Mouse (Mus musculus) neural tube, embryonic 13.5 days (tissue): Measurements from ENCODE around the gene Pakap. TPM values are rescaled to one million over a fixed set of nuclear protein-coding genes. Genes with fewer than 3 reads are reported as not detected.

Source experiments
- ATAC-seq: fragments of 200-750 bp; cut with Nextera tagmentation; 2 replicates; pipeline ENCODE4 v1.8.0; 2017; ENCODE audit warnings: low read depth, mild to moderate bottlenecking, moderate TSS enrichment, moderate library complexity
- H3K27ac ChIP-seq: fragments of 300-500 bp; sonication (generic); replicated peaks from 2 replicates; pipeline ENCODE4 v1.5.1; 2015; ENCODE audit warnings: moderate library complexity, mild to moderate bottlenecking, inconsistent platforms
- H3K27me3 ChIP-seq: fragments of 300-500 bp; sonication (generic); 2 replicates; pipeline ENCODE4 v1.6.1; 2015; ENCODE audit warnings: mild to moderate bottlenecking, inconsistent platforms
- H3K36me3 ChIP-seq: fragments of 300-500 bp; sonication (generic); 2 replicates; pipeline ENCODE4 v1.6.1; 2015; ENCODE audit warnings: mild to moderate bottlenecking, inconsistent platforms
- H3K4me1 ChIP-seq: fragments of 300-500 bp; sonication (generic); replicated peaks from 2 replicates; pipeline ENCODE4 v1.6.1; 2015; ENCODE audit warnings: inconsistent platforms
- H3K4me2 ChIP-seq: fragments of 300-500 bp; sonication (generic); 2 replicates; pipeline ENCODE4 v1.6.1; 2015; ENCODE audit warnings: inconsistent platforms, mild to moderate bottlenecking, moderate library complexity
- H3K4me3 ChIP-seq: fragments of 300-500 bp; sonication (generic); 2 replicates; pipeline ENCODE4 v1.5.1; 2015; ENCODE audit warnings: mild to moderate bottlenecking, inconsistent platforms
- H3K9ac ChIP-seq: fragments of 300-500 bp; sonication (generic); 2 replicates; pipeline ENCODE4 v1.6.1; 2015; ENCODE audit warnings: moderate library complexity, mild to moderate bottlenecking, inconsistent platforms
- H3K9me3 ChIP-seq: fragments of 300-500 bp; sonication (generic); 2 replicates; pipeline ENCODE4 v1.6.1; 2016; ENCODE audit warnings: inconsistent platforms
- WGBS: fragments of 180-500 bp; shearing (Covaris S2); methylation state at CpG from one replicate; pipeline ENCODE4 v1.1.7; 2015; 5-methylcytosine and 5-hydroxymethylcytosine counted together
- polyA plus RNA-seq: library from polyadenylated mRNA; unstranded; fragments of >200 nt; fragmentation: Nextera tagmentation; extraction: Ambion mirVana; gene quantifications from 2 replicates; pipeline ENCODE4 v1.2.1, GENCODE M21; 2015

The Pakap gene
- polyA plus RNA-seq, 1 experiment from 2014 or later, result 9.1 TPM

DNA sequence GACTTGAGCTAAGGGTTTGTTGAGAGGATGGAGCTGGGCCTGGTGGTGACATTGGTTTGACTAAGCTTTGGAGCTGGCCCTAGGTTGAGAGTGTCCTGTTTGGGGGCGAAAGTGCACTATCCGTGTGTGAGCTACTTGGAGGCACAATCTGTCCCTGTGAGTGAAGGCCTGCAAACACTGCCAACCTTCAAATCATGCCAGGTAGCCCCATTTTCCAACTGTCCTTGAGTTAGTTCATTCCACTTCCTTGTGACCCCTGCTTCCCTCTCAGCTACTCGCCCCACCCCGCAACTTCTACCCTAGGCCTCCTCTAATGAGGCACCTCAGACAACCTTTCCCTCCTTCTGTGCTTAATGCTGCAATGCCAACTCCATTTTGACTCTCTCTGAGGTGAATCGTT, 234.0 kb downstream of the Pakap start:
- no peak for ATAC-seq
- no peaks in the 10 kb centered on the region for H3K27me3 ChIP-seq
- H3K27ac ChIP-seq, result no peak overlapping the region
- H3K4me2 ChIP-seq, result no peak overlapping the region
- no peak overlapping the region for H3K4me3 ChIP-seq
- no peaks in the 10 kb centered on the region for H3K36me3 ChIP-seq
- WGBS, result 96% methylated on average over 5 of the region's 5 CpGs
- no peak overlapping the region for H3K9ac ChIP-seq
- H3K9me3 ChIP-seq, result no peaks in the 10 kb centered on the region
- H3K4me1 ChIP-seq, result peaks cover 9% of the 10 kb centered on the region; the same call in 1 of the 2 replicates

DNA sequence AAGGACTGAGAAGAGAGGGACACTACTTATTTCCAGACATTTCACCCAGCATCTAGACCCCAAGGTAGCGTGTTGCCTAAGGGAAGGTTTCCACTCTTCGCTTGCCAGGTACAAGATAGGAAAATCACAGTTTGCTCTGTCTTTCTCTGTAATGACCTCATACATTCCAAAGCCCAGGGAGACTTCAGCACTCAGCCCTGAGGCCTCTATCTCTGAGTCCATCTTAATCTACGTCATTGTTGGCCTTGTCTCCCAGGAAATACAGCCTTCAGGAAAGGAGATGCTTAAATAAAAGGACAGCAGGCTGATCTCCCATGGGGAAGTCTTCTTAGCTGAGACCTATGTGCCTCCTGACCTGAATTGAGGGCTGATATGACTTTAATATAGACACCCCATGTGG, 234.4 kb downstream of the Pakap start:
- no peak overlapping the region for H3K4me2 ChIP-seq
- no peaks in the 10 kb centered on the region for H3K27me3 ChIP-seq
- peaks cover 9% of the 10 kb centered on the region; the same call in 1 of the 2 replicates for H3K4me1 ChIP-seq
- ATAC-seq, result no peak
- no peak overlapping the region for H3K27ac ChIP-seq
- no peaks in the 10 kb centered on the region for H3K36me3 ChIP-seq
- 92% methylated on average over 3 of the region's 3 CpGs for WGBS
- no peak overlapping the region for H3K4me3 ChIP-seq
- H3K9ac ChIP-seq, result no peak overlapping the region
- no peaks in the 10 kb centered on the region for H3K9me3 ChIP-seq

DNA sequence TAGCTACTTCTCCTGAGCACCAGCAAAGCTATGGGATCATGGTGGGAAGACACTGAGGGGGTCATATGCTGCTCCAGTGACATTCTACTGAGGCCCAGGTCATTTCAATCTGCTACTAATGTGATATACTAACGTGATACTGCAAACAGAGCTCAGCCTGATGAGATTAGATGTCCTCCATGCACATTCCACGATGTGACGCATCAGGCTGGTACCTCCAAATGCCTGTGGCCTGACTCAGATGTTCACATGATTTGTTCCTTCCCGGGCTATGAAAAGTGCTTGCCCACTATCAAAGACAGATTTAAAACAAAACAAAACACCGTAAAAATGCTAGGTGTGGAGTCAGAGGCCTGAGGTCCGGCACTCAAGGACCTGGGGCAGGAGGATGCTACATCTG, 236.9 kb downstream of the Pakap start:
- Histone ChIP-seq H3K4me1 (no peaks in the 10 kb centered on the region), H3K4me2 (no peak overlapping the region), H3K27me3 (no peaks in the 10 kb centered on the region), H3K36me3 (no peaks in the 10 kb centered on the region), H3K27ac (no peak overlapping the region), H3K9ac (no peak overlapping the region), H3K9me3 (no peaks in the 10 kb centered on the region), H3K4me3 (no peak overlapping the region)
- no peak for ATAC-seq
- WGBS, result 89% methylated on average over 6 of the region's 6 CpGs

DNA sequence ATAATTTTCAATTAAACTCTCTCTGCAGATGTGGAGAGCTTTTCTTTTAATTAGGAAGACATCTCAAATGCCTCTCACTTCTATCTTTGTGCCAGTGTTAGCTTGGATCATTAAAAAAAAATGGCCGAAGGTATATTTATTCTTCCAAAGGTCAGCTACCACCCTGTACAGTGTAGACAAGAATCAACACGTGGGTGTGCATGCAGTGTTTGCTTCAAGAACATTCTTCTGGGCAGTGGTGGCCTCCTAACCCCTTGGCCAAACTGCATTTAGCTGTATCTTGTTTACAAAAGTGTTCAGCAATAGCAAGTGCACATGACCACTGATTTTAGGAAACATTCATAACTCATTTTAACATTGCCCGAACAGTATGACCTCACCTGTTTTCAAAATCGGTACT, 241.5 kb downstream of the Pakap start:
- 0 out of 2 replicates have a peak, but pooled peaks cover 4% of the 10 kb centered on the region for H3K4me1 ChIP-seq
- ATAC-seq, result no peak
- H3K9me3 ChIP-seq, result no peaks in the 10 kb centered on the region
- no peaks in the 10 kb centered on the region for H3K27me3 ChIP-seq
- no peak overlapping the region for H3K27ac ChIP-seq
- H3K4me2 ChIP-seq, result no peak overlapping the region
- H3K36me3 ChIP-seq, result no peaks in the 10 kb centered on the region
- H3K4me3 ChIP-seq, result no peak overlapping the region
- H3K9ac ChIP-seq, result no peak overlapping the region
- 89% methylated on average over 4 of the region's 4 CpGs for WGBS

DNA sequence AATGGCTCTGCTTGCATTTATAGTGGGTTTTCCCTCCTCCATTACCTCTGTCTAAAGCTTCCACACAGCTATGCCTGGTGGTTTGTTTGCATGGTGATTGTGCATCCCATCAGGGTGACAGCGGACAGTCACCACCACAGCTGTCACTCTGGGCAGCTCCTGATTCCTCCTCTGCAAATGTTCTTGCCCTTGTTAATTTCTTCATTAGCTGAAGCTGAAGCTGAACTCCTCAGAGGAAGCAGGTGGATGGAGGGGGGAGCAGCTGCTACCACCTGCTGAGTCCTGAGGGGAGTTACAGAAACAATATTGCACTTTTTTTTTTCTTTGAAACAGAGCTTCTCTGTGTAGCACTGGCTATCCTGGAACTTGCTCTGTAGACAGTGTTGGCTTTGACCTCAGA, 244.1 kb downstream of the Pakap start:
- no peaks in the 10 kb centered on the region for H3K27me3 ChIP-seq
- H3K4me3 ChIP-seq, result no peak overlapping the region
- ATAC-seq, result no peak
- no peak overlapping the region for H3K9ac ChIP-seq
- no peak overlapping the region for H3K4me2 ChIP-seq
- H3K36me3 ChIP-seq, result no peaks in the 10 kb centered on the region
- 59% methylated on average over 1 of the region's 1 CpGs for WGBS
- H3K4me1 ChIP-seq, result 0 out of 2 replicates have a peak, but pooled peaks cover 4% of the 10 kb centered on the region
- H3K27ac ChIP-seq, result 0 out of 2 replicates have a peak overlapping the region, but pooled peaks have one; percentile 13
- no peaks in the 10 kb centered on the region for H3K9me3 ChIP-seq

DNA sequence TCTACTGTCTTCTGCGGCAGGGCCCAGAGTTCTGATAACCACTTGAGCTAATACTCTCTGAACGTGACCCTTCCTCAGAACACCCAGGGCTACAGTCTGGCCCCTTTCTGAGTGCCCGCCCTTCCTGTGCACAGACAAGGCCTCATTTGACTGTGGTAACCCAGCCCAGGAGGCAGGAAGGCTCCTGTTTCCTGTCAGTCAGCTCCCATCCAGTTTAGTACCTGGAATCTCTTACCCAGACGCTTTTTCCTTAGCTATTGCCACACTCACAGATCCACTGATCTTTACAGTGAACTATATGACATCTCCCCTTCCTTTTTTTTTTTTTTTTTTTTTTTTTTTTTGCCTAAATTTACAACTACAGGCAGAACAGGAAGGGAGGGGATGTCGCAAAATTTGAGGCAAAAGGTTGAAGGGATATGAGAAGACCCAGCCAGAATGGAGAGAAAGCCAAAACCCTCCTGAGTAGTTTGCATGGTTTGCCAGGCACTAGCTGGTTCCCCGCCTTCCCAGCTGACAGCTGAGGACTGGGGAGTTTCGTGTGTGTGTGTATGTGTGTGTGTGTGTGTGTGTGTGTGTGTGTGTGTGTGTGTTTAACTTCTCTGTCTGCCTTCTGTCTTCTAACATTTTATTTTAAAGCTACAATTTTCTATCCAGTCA, 245.1 kb downstream of the Pakap start:
- Histone ChIP-seq H3K4me1 (0 out of 2 replicates have a peak, but pooled peaks cover 4% of the 10 kb centered on the region), H3K4me2 (no peak overlapping the region), H3K9ac (no peak overlapping the region), H3K9me3 (no peaks in the 10 kb centered on the region), H3K36me3 (no peaks in the 10 kb centered on the region), H3K27me3 (no peaks in the 10 kb centered on the region), H3K27ac (0 out of 2 replicates have a peak overlapping the region, but pooled peaks have one; percentile 23), H3K4me3 (no peak overlapping the region)
- WGBS, result 65% methylated on average over 7 of the region's 7 CpGs
- no peak for ATAC-seq

DNA sequence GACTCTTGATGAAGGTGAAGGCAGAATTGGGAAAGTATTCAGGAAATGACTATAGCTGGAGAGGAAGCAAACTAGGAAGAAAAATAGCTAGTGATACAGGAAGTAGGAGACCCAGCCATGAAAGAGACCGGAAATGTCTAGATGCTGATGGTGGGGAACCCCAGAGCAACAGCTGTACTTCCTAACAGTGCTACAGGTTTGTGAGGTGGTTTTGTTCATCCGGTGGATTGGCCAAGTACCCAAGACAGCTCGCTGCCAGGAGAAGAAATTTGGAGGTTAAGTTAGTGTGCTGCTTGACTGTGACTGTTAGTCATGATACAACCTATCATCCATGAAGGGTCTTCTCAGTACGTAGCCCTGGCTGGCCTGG, 245.6 kb downstream of the Pakap start:
- WGBS, result 91% methylated on average over 4 of the region's 4 CpGs
- ATAC-seq, result no peak
- Histone ChIP-seq H3K36me3 (no peaks in the 10 kb centered on the region), H3K27ac (0 out of 2 replicates have a peak overlapping the region, but pooled peaks have one; percentile 23), H3K4me2 (no peak overlapping the region), H3K9ac (no peak overlapping the region), H3K9me3 (no peaks in the 10 kb centered on the region), H3K4me1 (0 out of 2 replicates have a peak, but pooled peaks cover 4% of the 10 kb centered on the region), H3K27me3 (no peaks in the 10 kb centered on the region), H3K4me3 (no peak overlapping the region)

DNA sequence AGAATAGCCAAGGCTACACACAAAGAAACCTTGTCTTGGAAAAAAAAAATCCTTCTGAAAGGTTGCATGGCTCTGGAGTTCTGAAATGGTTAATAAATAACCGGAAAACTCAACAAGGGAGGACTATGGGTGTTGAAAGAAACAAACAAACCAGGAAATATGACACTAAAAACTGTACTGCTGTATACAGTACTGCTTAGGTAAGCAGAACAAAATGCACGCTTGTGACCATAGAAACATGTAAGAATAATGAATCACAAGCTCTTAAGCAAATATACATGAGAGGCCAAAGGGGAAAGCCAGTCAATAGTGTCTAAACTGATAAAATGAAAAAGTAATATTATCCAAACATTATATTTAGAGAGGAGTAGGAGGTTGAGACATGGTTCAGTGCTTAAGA, 247.4 kb downstream of the Pakap start:
- H3K9ac ChIP-seq, result no peak overlapping the region
- H3K27me3 ChIP-seq, result no peaks in the 10 kb centered on the region
- H3K4me2 ChIP-seq, result no peak overlapping the region
- 84% methylated on average over 2 of the region's 2 CpGs for WGBS
- 0 out of 2 replicates have a peak, but pooled peaks cover 4% of the 10 kb centered on the region for H3K4me1 ChIP-seq
- no peak overlapping the region for H3K27ac ChIP-seq
- no peaks in the 10 kb centered on the region for H3K9me3 ChIP-seq
- no peak overlapping the region for H3K4me3 ChIP-seq
- ATAC-seq, result no peak
- H3K36me3 ChIP-seq, result no peaks in the 10 kb centered on the region

DNA sequence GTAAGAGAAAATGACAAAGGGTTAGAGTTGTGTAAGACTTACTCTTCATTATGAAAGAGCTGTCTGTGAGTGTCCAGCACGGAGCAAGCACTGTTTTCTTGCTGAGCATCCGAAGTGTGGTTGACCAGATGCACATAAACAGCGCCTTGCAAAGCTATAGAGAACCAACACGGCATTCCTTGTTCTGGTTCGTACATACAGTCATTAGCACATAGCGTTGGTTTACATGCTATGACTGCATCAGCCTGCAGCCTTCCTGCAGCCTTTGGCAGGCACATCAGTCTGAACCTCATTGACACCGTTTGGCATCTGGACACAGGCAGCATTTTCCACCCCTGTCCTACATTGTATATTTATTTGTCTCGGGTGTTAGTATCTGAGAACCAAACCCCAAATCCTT, 248.2 kb downstream of the Pakap start:
- Histone ChIP-seq H3K4me3 (no peak overlapping the region), H3K27me3 (no peaks in the 10 kb centered on the region), H3K36me3 (no peaks in the 10 kb centered on the region), H3K9me3 (no peaks in the 10 kb centered on the region), H3K4me2 (no peak overlapping the region), H3K9ac (no peak overlapping the region), H3K4me1 (peaks cover 7% of the 10 kb centered on the region; the same call in 1 of the 2 replicates), H3K27ac (no peak overlapping the region)
- WGBS, result 91% methylated on average over 8 of the region's 8 CpGs
- ATAC-seq, result no peak

DNA sequence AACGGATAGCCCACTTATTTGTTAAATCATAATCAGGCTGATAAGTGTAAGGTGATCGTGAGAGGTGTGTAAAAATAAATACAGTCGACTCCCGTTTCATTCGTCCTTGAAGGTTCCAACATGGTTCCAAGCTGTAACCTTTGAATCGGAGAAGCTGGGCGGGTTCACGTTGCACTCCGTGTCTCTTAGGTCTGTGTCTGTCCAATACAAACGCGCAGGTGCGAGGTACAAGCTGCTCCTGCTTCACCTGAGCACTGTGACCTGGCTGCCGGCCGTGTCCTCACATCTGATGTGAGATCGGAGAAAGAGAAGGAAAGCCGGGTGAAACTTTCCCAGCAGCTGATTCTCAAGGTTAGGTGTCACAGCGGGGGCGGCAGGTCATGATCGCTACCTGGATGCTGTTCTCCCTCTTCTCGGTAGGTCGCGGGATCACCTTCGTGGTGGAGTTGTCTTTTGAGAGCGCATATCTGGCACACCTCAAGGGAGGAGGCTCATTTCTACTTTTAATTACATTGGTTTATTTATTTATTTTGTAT, 252.9 kb downstream of the Pakap start:
- H3K4me3 ChIP-seq, result no peak overlapping the region
- ATAC-seq, result no peak
- no peak overlapping the region for H3K9ac ChIP-seq
- no peak overlapping the region for H3K27ac ChIP-seq
- H3K9me3 ChIP-seq, result no peaks in the 10 kb centered on the region
- peaks cover 41% of the 10 kb centered on the region for H3K4me1 ChIP-seq
- no peaks in the 10 kb centered on the region for H3K36me3 ChIP-seq
- H3K4me2 ChIP-seq, result no peak overlapping the region
- 91% methylated on average over 24 of the region's 24 CpGs for WGBS
- H3K27me3 ChIP-seq, result no peaks in the 10 kb centered on the region

DNA sequence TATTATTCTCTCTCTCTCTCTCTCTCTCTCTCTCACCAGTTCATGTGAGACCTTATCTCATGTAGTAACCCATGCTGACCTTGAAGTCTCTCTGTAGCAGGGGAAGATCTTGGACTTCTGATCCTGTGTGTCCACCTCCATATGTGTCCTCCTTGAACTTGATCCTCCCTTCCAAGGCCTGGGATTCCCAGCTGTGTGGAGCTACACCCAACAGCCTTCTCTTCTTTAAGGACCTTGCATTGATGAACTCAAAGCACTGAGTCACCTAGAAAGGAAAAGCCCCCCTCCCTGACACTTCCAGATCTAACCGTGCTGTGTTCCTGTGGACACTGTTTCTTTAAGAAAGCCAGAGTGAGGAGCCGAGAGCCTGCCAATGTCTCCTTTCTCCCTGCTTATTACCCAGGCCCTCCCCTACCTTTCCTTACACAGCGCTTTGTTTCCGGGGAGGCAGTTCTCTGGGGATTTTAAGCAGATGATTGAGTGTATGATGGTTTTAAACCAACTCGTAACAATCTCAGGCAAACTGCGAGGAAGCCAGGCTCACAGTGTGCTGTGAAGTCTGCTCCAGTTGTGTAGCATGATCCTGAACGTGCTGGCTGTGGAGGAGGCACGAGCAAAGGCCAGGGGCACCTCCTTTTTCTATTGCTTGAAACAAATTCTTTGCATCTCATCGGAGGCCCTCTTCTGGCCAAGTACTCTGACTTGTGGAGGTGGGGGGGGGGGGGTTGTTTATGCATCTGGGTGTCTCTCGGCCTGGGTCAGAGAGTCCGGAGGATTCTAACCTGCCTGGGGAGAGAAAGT, 253.8 kb downstream of the Pakap start:
- no peaks in the 10 kb centered on the region for H3K36me3 ChIP-seq
- peak overlapping the region; percentile 20 for H3K4me3 ChIP-seq
- peak overlapping the region; percentile 51 for H3K4me2 ChIP-seq
- WGBS, result 3% methylated on average over 11 of the region's 11 CpGs
- no peaks in the 10 kb centered on the region for H3K27me3 ChIP-seq
- H3K27ac ChIP-seq, result peak overlapping the region; percentile 78
- peak overlapping the region; percentile 59 for H3K9ac ChIP-seq
- peaks cover 44% of the 10 kb centered on the region for H3K4me1 ChIP-seq
- no peaks in the 10 kb centered on the region for H3K9me3 ChIP-seq
- ATAC-seq, result peak; percentile 76

DNA sequence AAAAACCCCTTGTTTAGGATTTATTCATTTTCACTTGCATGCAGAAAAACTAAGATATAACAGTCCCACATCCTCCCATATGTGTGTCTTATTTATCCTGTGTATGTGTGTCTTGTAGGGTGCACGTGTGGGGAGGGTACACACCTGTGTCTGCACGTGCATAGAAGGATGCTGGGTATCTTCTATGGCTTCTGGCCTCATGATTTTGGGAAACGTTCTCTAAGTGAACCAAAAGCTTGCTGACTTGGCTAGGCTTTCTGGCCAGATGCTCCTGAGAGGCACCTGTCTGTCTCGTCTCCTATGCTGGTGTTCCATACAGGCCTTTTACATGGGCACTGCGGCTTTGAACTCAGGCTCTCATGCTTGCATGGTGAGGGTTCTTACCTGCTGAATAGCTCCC, 254.7 kb downstream of the Pakap start:
- H3K27ac ChIP-seq, result no peak overlapping the region
- H3K36me3 ChIP-seq, result no peaks in the 10 kb centered on the region
- H3K9ac ChIP-seq, result no peak overlapping the region
- 87% methylated on average over 5 of the region's 5 CpGs for WGBS
- H3K4me1 ChIP-seq, result peaks cover 44% of the 10 kb centered on the region
- no peaks in the 10 kb centered on the region for H3K9me3 ChIP-seq
- no peak overlapping the region for H3K4me3 ChIP-seq
- ATAC-seq, result no peak
- no peak overlapping the region for H3K4me2 ChIP-seq
- no peaks in the 10 kb centered on the region for H3K27me3 ChIP-seq
